Mouse (Mus musculus): ENCODE measurements around the gene Trim11.

Gene Trim11

DNA sequence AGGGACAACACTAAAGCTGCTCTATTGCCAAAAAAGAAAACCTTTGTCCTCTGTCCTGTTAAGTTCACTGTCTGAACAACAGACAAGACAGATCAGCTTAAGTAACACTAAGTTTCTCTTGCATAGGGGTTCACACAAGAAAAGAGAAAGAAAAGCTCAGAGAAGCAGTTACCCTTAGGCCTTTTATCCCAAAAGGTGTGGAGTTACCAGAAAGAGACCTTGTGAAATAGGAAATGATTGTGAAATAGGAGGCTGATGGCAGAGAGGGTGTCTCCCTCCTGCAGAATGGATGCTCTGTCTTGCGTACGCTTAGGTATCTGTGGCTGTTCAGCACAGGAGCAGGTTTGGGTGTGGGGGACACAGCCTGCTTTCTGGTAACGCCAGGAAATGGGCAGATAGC, 1.3 kb downstream of the Trim11 start:
- in situ Hi-C loops (cut with MboI; ENCODE audit: low sequenced_read_pairs), result no loop called here

DNA sequence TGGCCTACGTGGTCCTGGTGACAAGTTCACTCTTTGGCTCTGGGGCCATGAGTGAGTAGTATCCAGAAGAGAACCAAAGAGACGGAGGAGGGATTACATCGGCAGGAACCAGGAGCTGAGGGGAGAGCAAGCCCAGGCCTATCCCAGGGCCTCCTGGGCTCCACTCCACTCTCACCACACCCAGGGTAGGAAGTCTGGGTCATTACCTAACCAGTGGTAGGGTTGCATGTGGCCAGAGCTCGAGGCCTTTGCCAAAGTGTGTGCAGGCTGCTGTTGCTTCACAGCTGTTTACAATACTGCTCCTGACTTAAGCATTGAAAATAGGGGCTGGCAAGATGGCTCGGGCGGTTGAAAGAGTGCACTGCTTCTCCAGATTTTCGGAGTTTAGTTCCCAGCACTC, 1.8 kb downstream of the Trim11 start:
- in situ Hi-C loops (cut with MboI; ENCODE audit: low sequenced_read_pairs), result no loop called here

DNA sequence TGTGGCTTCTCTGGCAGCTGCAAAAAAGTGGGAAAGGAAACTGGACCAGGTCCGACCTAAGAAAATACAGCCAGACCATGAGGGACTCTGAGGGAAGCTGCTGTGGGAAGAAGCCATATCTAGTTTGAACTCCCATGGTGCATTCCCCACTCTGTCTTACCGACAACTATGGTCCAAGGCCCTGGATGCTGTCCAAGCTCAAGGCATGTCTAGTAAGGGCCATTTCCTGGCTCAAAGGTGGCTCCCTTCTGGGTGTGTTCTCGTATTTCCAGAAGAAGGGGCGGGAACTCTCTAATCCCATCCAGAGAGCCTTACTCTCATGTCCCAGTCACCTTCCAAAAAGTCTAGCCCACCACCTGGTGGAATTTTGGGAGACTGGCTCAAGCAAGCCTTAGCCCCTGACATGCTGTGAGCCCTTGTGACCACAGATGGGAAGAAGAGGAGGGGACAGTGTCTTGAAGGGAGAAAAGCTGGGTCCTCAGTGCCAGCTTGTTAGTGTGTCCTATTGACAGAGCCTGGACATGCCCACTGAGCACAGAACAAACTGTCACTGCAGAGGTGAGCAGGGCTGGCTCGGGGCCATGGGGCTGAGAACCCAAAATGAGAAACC, 2.6 kb downstream of the Trim11 start:
- in situ Hi-C loops (cut with MboI; ENCODE audit: low sequenced_read_pairs), result no loop called here

DNA sequence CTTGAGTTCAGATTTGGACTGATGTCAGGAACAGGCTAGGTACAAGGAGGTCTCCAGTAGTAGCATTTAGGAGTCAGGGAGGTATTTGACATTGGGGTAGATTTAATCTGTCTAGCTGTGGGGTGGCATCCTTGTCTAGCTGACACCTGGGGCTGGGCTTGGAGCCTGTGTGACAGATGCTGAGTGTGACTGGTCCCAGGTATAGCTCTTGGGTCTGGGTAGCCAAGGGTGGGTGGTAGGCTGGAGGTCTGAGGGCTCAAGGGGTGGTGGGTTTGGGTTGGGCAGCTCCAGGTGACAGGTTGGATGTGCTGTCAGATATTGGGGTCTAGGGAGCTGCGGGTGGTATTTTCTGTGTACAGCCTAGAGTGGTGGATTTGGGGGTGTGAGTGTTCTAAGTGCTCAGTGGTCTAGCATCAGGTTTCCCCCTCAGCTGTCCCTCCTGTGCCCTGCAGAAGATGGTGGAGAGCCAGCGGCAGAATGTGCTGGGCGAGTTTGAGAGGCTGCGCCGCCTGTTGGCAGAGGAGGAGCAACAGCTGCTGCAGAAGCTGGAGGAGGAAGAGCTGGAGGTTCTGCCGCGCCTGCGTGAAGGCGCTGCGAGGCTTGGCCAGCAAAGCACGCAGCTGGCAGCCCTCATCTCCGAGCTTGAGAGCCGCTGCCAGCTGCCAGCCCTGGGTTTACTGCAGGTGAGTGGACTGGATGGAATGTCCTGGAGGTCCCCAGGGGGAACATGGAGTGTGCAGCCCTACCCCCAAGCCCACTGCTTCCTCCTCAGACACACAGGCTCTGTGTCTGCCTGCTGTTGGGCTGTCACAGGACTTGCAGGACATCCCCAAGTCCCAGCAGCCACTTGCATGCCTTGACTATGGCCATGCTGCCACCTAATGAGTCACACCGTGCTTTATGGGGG, 3.9 kb downstream of the Trim11 start:
- in situ Hi-C loops (cut with MboI; ENCODE audit: low sequenced_read_pairs), result no loop called here

DNA sequence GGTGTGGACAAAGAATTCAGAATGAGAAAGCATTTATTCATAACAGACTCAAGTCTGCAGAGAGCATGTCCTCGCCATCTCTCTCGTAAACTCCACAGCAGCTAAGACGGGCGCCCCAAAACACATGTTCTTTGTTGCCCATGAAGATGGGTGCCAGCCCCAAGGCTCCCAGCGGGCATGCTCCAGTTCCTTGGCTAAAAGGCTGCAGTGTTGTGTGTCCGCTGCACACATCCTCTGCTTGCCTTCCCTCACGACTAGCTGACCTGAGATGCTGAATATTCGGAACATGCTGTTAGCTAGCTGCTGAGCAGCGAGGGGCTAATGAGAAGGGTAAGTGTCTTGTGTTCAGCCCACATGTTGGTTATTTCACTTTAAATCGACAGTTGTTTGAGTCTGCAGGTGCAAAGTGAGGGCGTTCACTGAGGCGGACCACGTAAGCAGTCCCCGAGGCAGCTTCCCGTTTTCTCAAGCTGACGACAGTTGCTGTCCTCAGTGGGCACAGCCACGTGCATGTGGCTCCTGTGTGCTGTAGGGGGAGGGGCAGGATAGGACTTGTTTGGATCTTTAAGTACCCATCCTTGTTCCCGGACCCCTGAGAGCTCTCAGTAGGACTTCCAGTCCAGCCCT, 4.7 kb downstream of the Trim11 start:
- in situ Hi-C loops (cut with MboI; ENCODE audit: low sequenced_read_pairs), result no loop called here

DNA sequence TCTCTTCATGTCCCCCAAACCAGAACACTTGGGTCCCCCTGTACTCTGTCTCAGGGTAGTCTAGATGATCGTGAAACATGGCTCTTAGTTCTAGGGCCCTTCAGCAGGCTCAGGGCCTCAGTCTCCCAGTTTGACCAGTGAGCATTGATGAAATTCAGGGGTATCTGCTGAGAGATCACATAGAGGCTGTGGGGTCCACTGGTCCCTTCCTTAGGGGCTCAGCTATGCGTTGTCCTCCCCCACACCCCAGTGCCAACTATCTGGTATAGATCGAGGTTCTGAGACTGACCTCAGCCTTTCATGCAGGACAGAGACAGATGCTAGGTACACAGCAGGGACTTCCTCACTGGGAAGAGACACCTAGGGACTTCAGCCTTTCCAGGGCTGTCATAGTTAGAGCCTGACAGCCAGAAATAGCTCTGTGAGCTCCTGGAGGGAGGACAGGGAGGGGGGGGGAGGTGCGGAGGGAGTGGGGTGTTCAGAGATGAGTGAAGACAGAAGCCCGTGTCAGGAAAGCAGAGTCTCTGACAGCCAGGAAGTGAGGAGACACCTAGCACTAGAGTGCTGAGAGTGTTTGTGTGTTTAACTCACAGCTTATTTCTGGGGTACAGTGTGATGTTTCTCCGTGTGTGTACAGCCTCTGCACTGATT, 5.9 kb downstream of the Trim11 start:
- in situ Hi-C loops (cut with MboI; ENCODE audit: low sequenced_read_pairs), result no loop called here

DNA sequence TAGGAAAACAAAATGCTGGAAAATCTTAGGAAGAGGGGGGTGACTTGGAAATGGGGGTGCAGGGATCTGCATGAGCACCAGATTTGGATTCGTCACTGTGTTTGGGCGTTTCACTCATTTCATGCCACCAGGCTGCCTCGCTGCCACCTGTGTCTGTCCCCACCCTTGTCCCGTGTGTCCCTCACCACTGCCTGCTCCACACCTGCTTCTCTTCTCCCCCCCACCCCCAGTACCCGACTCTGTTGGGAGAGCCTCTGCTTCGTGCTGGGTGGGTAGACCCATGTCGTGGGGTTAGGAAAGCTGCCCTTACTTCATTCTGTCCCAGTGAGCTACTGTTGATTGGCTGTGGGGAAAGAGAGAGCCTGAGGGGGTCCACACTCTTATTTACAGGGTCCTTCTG, 6.8 kb downstream of the Trim11 start:
- in situ Hi-C loops (cut with MboI; ENCODE audit: low sequenced_read_pairs), result no loop called here

DNA sequence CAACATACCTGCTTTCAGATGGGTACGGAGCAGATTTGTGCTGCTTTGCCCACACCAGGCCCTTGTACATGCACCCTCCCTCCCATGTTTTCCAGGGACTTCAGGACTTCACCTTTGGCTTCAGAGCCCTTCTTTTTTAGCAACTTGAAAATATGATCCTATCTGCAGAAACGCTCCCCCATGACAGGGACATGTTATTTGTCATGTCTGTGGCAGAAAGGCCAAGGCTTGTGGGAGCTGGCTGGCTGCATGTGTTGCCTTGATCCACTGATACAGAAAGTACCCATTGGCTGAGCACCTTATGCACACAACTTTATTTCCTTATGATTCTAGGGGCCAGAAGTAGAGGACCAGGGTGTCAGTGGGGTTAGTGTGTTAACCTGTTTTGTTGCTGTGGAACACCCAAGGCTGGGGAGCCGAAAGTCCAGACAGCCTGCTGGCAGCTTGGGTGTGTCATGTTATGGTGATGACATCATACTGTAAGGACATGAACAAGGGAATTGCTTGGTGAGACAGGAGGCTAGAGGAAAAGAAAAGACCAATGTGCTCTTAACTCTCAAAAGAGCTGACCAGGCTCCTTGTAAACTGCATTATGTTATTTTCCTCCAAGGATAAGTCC, 7.5 kb downstream of the Trim11 start:
- in situ Hi-C loops (cut with MboI; ENCODE audit: low sequenced_read_pairs), result no loop called here

DNA sequence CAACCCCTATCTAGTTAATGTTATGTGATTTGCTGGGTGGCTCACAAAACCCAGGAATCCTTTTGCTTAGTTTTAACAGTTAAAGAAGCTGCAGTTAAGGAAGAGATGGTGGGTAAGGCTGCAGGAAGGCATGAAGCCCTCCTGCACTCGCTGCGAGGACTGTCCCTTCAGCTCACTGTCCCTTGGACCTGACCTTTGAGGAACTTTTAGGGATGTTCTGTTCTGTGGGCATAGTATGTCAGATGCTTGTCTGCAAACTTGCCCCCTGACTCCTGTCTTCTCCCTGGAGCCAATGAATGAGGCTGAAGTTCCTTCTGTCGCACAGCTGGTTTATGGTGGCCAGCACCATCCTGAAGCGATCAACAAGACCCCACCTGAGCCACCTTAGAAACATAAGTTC, 11.3 kb downstream of the Trim11 start:
- in situ Hi-C loops (cut with MboI; ENCODE audit: low sequenced_read_pairs), result no loop called here

DNA sequence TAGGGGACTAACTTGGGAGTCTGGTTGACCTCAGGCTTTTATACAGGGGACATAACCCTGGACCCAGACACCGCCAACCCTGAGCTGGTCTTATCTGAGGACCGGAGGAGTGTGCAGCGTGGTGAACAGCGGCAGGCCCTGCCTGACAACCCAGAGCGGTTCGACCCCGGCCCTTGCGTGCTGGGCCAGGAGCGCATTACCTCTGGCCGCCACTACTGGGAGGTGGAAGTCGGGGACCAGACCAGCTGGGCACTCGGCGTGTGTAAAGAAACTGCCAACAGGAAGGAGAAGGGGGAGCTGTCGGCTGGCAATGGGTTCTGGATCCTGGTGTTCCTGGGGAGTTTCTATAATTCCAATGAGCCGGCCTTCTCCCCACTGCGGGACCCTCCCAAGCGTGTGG, 12.2 kb downstream of the Trim11 start:
- in situ Hi-C loops (cut with MboI; ENCODE audit: low sequenced_read_pairs), result no loop called here

DNA sequence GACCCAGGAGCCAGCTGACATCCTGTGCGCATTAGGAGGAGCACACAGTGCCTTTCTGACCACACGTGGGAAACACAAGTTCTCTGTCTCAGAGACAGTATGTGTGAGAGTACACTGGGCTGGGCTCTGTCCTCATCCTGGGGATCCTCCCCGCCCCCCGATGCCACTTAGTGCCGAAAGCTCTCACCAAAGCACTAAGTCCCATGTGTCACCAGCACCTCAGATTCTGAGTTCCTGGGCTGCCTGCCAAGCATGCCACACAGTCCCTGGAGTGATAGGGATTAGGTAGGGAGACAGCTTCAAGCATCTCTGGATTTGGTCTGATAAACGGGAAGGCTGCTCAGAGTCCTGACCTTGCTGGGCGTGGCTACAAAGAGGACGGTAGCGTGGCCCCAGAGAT, 12.9 kb downstream of the Trim11 start:
- in situ Hi-C loops (cut with MboI; ENCODE audit: low sequenced_read_pairs), result no loop called here

DNA sequence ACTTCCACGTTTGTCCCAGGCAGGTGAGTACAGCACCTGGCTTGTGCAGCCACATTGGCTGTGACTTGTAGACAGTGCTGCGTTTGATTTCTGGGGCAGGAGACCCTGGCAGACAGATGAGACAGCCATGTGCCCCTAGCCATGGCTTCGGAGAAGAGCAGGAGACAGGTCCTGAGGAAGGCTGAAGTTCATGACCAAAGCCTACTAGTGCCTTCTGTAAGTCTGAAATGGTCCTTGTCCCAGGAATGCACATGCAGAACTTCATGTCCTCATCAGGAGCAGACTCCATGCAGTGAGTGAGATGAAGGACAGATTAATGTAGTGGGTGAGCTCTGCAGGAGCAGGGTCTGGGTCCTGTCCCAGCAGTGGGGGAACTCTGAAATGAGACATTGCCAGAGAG, 14.0 kb downstream of the Trim11 start:
- in situ Hi-C loops (cut with MboI; ENCODE audit: low sequenced_read_pairs), result no loop called here

DNA sequence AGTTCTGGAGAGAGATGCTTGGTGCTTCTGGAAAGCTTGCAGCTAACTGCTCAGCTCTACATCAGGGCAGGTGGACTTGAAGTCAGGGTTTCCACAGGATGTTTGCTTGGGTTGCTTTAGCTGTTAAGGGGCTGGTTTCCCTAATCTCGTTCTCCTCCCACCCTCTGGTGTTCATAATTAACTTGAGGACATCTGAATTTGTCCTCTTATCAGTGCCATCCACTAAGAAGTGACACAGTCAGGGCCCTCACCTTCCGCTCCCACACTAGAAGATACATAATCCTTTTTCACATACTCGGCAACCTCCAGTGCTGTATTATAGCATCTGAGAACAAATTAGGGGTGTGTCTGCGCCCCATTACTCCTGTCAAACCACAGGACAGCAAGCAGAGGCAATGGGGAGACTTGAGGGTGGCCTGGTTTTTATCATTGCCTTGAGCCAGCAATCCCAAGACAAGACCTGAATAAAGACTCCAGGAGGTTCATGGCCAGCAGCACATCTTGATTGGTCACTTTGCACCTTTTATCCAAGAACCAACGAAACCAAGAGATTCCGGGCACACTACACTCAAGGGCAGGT, 15.3 kb downstream of the Trim11 start:
- in situ Hi-C loops (cut with MboI; ENCODE audit: low sequenced_read_pairs), result no loop called here

DNA sequence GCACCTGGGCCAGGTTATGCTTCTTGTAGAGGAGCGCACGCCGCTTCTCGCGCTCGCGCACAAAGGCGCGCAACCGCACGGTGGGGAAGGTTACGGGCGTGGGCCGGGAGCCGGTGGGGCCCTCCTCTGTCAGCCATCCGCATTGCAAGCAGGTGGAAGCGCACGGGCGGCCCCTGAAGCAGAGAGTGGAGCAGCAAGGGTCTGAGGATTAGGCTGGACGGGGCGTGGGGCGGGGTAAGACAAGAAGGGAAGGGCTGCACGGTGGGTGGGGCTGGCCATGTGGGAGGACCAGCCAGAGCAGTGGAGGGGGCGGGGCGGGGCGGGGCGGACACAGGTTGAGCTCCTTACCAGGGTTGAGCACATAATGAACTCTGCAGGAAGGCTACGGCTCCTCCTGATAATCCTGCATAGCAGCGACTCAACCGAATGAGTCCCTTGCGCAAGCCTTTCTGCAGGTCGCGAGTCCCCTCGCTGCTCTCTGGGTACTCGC, 16.5 kb downstream of the Trim11 start:
- in situ Hi-C loops (cut with MboI; ENCODE audit: low sequenced_read_pairs), result no loop called here

DNA sequence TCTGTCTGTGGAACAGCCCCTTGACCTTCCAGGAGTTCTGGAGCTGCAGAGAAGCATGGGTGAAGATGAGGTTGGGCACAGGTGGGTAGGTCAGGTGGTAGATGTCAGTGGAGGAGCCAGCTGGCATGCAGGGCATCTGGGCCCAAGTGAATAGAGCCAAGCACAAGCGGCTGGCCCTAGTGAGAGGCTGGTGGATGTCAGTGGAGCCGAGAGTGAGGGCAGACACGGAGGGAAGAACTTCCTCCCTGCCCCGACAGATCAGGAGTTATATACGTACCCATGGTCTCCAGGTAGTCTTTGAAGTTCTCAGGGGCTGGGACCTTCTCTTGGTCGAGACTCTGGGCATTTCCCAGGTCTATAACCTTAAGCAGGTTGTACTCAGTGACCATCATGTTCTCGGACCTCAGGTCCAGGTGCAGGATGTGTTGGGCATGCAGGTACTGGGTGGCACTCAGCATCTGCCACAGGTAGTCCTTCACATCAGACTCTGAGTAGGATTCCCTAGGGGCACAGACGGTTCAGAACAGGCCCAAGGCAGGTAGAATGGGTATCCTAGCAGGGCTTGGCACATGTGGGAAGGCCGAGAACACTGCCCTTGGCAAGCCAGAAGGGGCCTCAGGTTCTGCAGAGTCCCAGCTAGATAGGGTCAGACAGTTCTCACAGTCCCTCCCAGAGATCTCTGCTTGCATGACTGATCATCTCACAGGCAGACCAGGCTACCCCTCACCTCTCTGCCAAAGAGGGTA, 17.3 kb downstream of the Trim11 start:
- in situ Hi-C loops (cut with MboI; ENCODE audit: low sequenced_read_pairs), result no loop called here

DNA sequence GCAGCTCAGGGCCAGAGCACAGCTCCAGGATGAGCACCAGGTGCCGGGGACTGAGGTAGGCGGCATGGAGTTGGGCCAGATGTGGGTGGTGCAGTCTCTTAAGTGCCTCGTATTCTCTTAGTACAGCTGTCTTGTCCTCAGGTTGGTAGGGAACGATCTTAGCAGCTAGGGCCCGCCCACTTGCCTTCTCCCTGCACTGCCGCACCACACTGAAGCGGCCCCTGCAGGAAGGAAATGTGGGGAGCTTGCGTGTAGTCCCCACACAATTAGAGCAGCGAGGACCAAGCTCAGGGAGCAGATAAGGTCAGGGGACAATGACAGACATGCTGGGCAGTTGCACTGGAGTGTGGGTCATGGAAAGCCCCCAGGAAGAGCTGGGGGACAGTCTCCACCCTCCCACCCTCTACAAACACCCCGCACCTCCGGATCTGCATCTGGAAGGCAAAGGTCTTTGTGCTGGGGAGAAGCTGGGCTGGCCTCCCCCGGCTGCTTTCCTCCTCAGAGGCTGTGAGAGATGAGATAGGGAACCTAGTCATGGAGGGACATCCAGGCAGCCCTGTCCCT, 18.0 kb downstream of the Trim11 start:
- in situ Hi-C loops (cut with MboI; ENCODE audit: low sequenced_read_pairs), result no loop called here

DNA sequence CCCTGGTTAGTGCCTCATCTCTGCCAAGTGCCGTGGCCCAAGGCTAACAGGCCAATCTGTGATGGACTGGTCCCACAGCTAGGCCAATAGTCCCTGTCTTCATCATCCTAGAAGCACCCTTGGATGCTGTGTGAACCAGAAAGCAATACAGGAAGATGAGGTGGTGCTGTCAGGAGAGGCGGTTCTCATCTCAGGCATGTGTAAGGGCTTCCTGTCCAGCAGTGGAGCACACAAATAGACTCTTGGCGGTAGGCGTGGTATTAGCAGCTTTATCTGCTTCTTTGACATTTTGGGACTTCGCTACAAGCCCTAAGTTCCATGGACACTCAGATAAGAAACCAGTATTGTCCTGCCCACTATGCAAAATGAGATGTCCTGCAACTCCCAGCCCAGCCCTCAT, 19.6 kb downstream of the Trim11 start:
- in situ Hi-C loops (cut with MboI; ENCODE audit: low sequenced_read_pairs), result no loop called here

DNA sequence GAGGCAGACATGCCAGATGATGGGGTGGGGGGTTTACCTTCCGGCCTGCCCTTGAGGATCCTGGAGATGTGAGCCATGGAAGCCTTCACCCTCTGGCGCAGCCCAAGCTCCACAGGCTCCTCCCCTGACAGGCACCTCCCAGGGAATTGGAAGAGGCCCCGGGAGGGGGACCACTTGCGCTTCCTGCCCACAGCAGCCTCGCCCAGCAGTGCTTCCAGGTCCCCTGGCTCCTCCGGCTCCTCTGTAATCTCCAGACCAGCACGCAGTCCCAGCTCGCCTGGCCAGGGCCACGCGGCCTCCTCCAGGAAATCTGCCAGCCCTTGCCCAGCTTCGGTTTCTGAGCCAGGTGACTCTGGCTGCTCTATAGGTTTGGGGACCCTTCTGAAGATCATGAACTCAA, 21.3 kb downstream of the Trim11 start:
- in situ Hi-C loops (cut with MboI; ENCODE audit: low sequenced_read_pairs), result no loop called here

DNA sequence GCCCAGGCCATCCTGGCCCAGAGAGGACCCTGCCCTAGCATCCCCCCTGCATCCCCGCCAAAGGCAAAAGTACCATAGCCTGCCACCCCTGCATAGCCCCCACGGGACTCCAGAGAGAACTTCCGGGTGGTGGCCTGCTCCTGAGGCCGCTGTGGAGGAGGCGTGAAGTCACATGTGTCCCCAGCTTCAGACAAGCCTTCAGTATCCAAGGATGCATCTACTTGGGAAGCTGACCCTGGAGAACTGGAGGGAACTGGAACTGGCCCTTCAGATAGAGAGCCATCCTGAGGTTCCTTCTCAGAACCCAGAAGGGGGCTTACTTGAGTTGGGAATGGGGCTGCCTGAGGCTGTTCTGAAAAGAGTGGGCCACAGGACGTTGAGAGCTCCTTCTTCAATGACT, 21.9 kb downstream of the Trim11 start:
- in situ Hi-C loops (cut with MboI; ENCODE audit: low sequenced_read_pairs), result no loop called here

DNA sequence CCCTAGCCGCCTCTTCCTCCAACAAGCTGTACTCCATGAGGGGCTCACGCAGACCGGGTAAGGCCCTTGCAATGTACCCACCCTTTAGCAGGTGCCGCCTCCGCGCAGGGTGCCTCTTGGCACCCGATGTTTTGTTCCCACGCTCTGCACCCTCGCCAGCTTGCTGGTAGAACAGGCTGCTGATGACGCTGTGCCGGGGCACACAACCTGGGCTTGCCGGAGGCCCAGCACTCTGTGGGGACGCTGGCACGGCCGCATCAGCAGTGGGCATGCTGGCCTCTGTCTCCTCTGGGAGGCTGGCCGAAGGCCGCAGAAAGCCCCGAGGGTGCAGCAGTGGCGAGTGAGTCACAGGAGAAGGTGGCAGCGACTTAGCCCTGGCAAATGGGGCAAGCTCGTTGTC, 22.7 kb downstream of the Trim11 start:
- in situ Hi-C loops (cut with MboI; ENCODE audit: low sequenced_read_pairs), result no loop called here
